Mouse (Mus musculus) brain, adult 2 months (tissue): ENCODE data around the gene Pgpep1.
A peak's percentile ranks its signal among the peaks of the same experiment; 100 is the strongest.

ENCODE experiments used
- DNase-seq: peaks from one replicate; pipeline ENCODE4 v3.0.0; 2011; ENCODE audit warnings: low read depth, low spot score

Pgpep1 gene

GRCm38 (mm10) chr8:70659604-70660272, 450 bp downstream of the Pgpep1 start:
- DNase-seq: peak; percentile 77

GRCm38 (mm10) chr8:70658897-70659603, 1.1 kb downstream of the Pgpep1 start:
- DNase-seq: no peak

GRCm38 (mm10) chr8:70657739-70658138, 2.4 kb downstream of the Pgpep1 start:
- DNase-seq: no peak

GRCm38 (mm10) chr8:70657214-70657613, 3.0 kb downstream of the Pgpep1 start:
- no peak for DNase-seq

GRCm38 (mm10) chr8:70656193-70656790, 3.9 kb downstream of the Pgpep1 start:
- no peak for DNase-seq

GRCm38 (mm10) chr8:70655469-70655868, 4.7 kb downstream of the Pgpep1 start:
- DNase-seq: no peak

- DNase-seq: no peak
Measured at GRCm38 (mm10) chr8:70654121-70654520, 6.1 kb downstream of the Pgpep1 start.

GRCm38 (mm10) chr8:70653226-70653625, 7.0 kb downstream of the Pgpep1 start:
- DNase-seq: peak; percentile 48

GRCm38 (mm10) chr8:70650351-70650750, 9.8 kb downstream of the Pgpep1 start:
- no peak for DNase-seq

GRCm38 (mm10) chr8:70649324-70649723, 10.9 kb downstream of the Pgpep1 start:
- DNase-seq: peak; percentile 87

- DNase-seq: no peak
Measured at GRCm38 (mm10) chr8:70648921-70649320, 11.3 kb downstream of the Pgpep1 start.

GRCm38 (mm10) chr8:70648164-70648442, 12.1 kb downstream of the Pgpep1 start:
- no peak for DNase-seq

- DNase-seq: no peak
Measured at GRCm38 (mm10) chr8:70647343-70648163, 12.6 kb downstream of the Pgpep1 start.

GRCm38 (mm10) chr8:70646775-70647174, 13.4 kb downstream of the Pgpep1 start:
- DNase-seq: no peak

GRCm38 (mm10) chr8:70646369-70646768, 13.8 kb downstream of the Pgpep1 start:
- DNase-seq: no peak

- no peak for DNase-seq
Measured at GRCm38 (mm10) chr8:70645501-70646224, 14.5 kb downstream of the Pgpep1 start.

GRCm38 (mm10) chr8:70644065-70644464, 16.1 kb downstream of the Pgpep1 start:
- DNase-seq: no peak

- no peak for DNase-seq
Measured at GRCm38 (mm10) chr8:70643019-70643418, 17.2 kb downstream of the Pgpep1 start.

- DNase-seq: no peak
Measured at GRCm38 (mm10) chr8:70638752-70639151, 21.4 kb downstream of the Pgpep1 start.

GRCm38 (mm10) chr8:70636838-70637237, 23.4 kb downstream of the Pgpep1 start:
- DNase-seq: no peak

- no peak for DNase-seq
Measured at GRCm38 (mm10) chr8:70635527-70635926, 24.7 kb downstream of the Pgpep1 start.

GRCm38 (mm10) chr8:70634066-70634465, 26.1 kb downstream of the Pgpep1 start:
- no peak for DNase-seq
